Mouse (Mus musculus) ES-Bruce4 (cell line): ENCODE results near the gene Gm43191. TPM values are rescaled to one million over a fixed set of nuclear protein-coding genes. Genes with fewer than 3 reads are reported as not detected.

Source experiments
- H3K27ac ChIP-seq: 2 replicates; pipeline ENCODE4 v1.5.1; 2012; ENCODE audit warnings: low read length, inconsistent platforms; ENCODE audit not compliant: insufficient read depth
- H3K27me3 ChIP-seq: 2 replicates; pipeline ENCODE4 v1.6.1; 2012; ENCODE audit warnings: mild to moderate bottlenecking, low read length, inconsistent platforms; ENCODE audit not compliant: control insufficient read depth, poor library complexity, insufficient read depth, severe bottlenecking
- H3K36me3 ChIP-seq: 2 replicates; pipeline ENCODE4 v1.6.1; 2012; ENCODE audit warnings: inconsistent platforms, mild to moderate bottlenecking, low read length, moderate library complexity; ENCODE audit not compliant: control insufficient read depth, poor library complexity, insufficient read depth, severe bottlenecking
- H3K4me1 ChIP-seq: one replicate; pipeline ENCODE4 v1.8.1; 2011; ENCODE audit warnings: low read length; ENCODE audit not compliant: control insufficient read depth, insufficient read depth
- H3K4me3 ChIP-seq: 2 replicates; pipeline ENCODE4 v1.5.1; 2011; ENCODE audit warnings: low read depth, mild to moderate bottlenecking, low read length
- H3K9ac ChIP-seq: 2 replicates; pipeline ENCODE4 v1.6.1; 2012; ENCODE audit warnings: low read depth, mild to moderate bottlenecking, inconsistent platforms; ENCODE audit not compliant: poor library complexity, severe bottlenecking
- H3K9me3 ChIP-seq: replicated peaks from 2 replicates; pipeline ENCODE4 v1.6.1; 2012; ENCODE audit warnings: mild to moderate bottlenecking, low read length, inconsistent platforms; ENCODE audit not compliant: control insufficient read depth, poor library complexity, insufficient read depth, severe bottlenecking
- CTCF ChIP-seq: IDR thresholded peaks from one replicate; pipeline ENCODE4 v1.8.1; 2011; ENCODE audit warnings: low read depth, low read length
- EP300 ChIP-seq: IDR thresholded peaks from 2 replicates; pipeline ENCODE4 v1.6.1; 2011; ENCODE audit warnings: low read depth, low read length; ENCODE audit not compliant: insufficient read depth
- POLR2A ChIP-seq: IDR thresholded peaks from one replicate; pipeline ENCODE4 v1.8.1; 2011; ENCODE audit warnings: low read length; ENCODE audit not compliant: insufficient read depth
- polyA plus RNA-seq: library from polyadenylated mRNA; stranded (reverse); fragments of >200 nt; gene quantifications from 2 replicates; pipeline ENCODE4 v1.2.4, GENCODE M21; 2011; ENCODE audit warnings: low read depth; ENCODE audit not compliant: missing spikeins, insufficient read depth, insufficient read length

Gene Gm43191
- polyA plus RNA-seq, 1 experiment = not detected

DNA sequence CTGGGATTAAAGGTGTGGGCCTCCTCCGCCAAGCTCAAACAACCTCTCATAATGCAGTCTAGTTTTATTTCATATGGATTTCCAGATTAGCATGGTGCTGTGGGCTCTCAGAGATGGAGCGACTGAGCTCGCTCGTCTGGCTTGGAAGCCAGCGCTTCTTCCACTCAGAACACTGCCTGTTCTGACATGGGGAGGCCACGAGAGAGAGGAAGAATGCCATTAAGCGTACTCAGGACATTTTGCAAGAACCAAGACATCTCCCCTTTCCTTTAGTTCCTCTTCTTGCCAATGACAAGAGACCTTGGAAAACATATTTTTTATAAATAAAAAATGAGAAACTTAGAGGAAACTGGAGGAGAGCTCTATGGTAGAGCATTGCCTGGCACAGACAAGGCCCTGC, 32.3 kb downstream of the Gm43191 start:
- peaks cover 16% of the 10 kb centered on the region for H3K36me3 ChIP-seq
- H3K4me1 ChIP-seq = peaks cover 2% of the 10 kb centered on the region
- no peaks in the 10 kb centered on the region for H3K27me3 ChIP-seq
- TF ChIP-seq POLR2A (no peak), CTCF (no peak), EP300 (no peak)
- no peaks in the 10 kb centered on the region for H3K9me3 ChIP-seq
- no peak overlapping the region for H3K9ac ChIP-seq
- no peak overlapping the region for H3K27ac ChIP-seq
- no peak overlapping the region for H3K4me3 ChIP-seq

GRCm38 (mm10) chr3:116646387-116646786, 34.7 kb downstream of the Gm43191 start:
- Histone ChIP-seq H3K4me1 (peaks cover 2% of the 10 kb centered on the region), H3K9me3 (no peaks in the 10 kb centered on the region), H3K27ac (no peak overlapping the region), H3K27me3 (no peaks in the 10 kb centered on the region), H3K36me3 (peaks cover 25% of the 10 kb centered on the region), H3K4me3 (no peak overlapping the region), H3K9ac (no peak overlapping the region)
- TF ChIP-seq POLR2A (no peak), EP300 (no peak)

DNA sequence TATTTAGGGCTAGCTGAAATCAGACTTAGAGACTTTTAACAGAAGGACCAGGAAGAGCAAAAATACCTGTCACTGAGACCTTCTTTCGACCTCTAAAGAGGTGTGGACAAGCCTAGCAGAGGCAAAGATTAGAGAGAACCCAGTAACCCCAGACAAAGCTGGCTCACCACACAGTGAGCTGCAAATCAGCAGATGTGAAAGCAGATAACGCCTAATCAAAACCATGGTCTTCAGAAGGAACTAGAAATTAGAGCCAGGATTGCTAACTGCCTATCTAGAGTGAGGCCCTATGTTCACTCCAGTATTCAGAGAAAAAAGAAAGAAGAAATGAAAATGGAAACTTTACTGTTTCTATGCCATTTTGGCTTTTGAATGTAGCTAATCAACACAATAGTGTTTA, 38.7 kb downstream of the Gm43191 start:
- peaks cover 47% of the 10 kb centered on the region for H3K36me3 ChIP-seq
- no peak overlapping the region for H3K9ac ChIP-seq
- H3K4me1 ChIP-seq = no peaks in the 10 kb centered on the region
- H3K9me3 ChIP-seq = no peaks in the 10 kb centered on the region
- no peak for TF ChIP-seq EP300
- no peak for TF ChIP-seq CTCF
- no peak for TF ChIP-seq POLR2A
- no peaks in the 10 kb centered on the region for H3K27me3 ChIP-seq
- H3K4me3 ChIP-seq = no peak overlapping the region
- H3K27ac ChIP-seq = no peak overlapping the region

GRCm38 (mm10) chr3:116641811-116642371, 39.2 kb downstream of the Gm43191 start:
- no peak overlapping the region for H3K27ac ChIP-seq
- no peak for TF ChIP-seq EP300
- TF ChIP-seq POLR2A = no peak
- no peak for TF ChIP-seq CTCF
- H3K36me3 ChIP-seq = peaks cover 51% of the 10 kb centered on the region
- no peak overlapping the region for H3K4me3 ChIP-seq
- no peak overlapping the region for H3K9ac ChIP-seq
- H3K27me3 ChIP-seq = no peaks in the 10 kb centered on the region
- no peaks in the 10 kb centered on the region for H3K4me1 ChIP-seq
- H3K9me3 ChIP-seq = no peaks in the 10 kb centered on the region

- H3K4me1 ChIP-seq = no peaks in the 10 kb centered on the region
- H3K9me3 ChIP-seq = no peaks in the 10 kb centered on the region
- peaks cover 43% of the 10 kb centered on the region for H3K36me3 ChIP-seq
- TF ChIP-seq EP300 (no peak), POLR2A (no peak), CTCF (no peak)
- H3K9ac ChIP-seq = no peak overlapping the region
- H3K27ac ChIP-seq = no peak overlapping the region
- H3K27me3 ChIP-seq = no peaks in the 10 kb centered on the region
- H3K4me3 ChIP-seq = no peak overlapping the region
These were observed 41.0 kb downstream of the Gm43191 start for GRCm38 (mm10) chr3:116640024-116640423.

DNA sequence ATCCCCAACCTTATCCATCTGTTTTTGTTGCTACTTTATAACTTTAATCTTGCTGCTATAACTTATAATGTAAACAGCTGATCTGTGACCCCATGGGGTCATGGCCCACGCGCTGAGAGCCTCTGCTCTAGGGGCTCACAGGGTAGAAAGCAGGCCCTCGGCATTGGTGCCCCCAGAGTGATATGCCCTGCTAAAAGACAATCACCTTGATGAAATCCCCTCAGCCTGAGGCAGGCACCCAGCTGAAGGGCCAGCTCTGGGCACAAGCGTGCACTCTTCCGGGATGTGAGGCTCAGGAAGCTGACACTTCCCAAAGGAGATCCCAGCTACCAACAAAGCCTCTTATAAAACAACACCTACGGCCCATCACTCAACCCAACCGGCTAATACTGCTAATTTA, 42.5 kb downstream of the Gm43191 start:
- H3K9ac ChIP-seq = no peak overlapping the region

More for the DNA sequence above, 42.5 kb downstream of the Gm43191 start:
- Histone ChIP-seq H3K27ac (no peak overlapping the region), H3K4me3 (no peak overlapping the region), H3K9me3 (no peaks in the 10 kb centered on the region), H3K36me3 (peaks cover 48% of the 10 kb centered on the region), H3K4me1 (no peaks in the 10 kb centered on the region), H3K27me3 (no peaks in the 10 kb centered on the region)
- no peak for TF ChIP-seq POLR2A
